Mouse (Mus musculus): Measurements from ENCODE around the gene Cdk5. TPM values are rescaled to one million over a fixed set of nuclear protein-coding genes. Genes with fewer than 3 reads are reported as not detected.

The Cdk5 gene
- polyA plus RNA-seq, 1 experiment from 2014 or later, result 8.8 TPM

GRCm38 (mm10) chr5:24394165-24394894 lies 29.0 kb downstream of the Cdk5 start:
- Histone ChIP-seq H3K27ac (ENCODE audit: low read length) (peak overlapping the region; percentile 84), H3K27me3 (ENCODE audit: control insufficient read depth, insufficient read depth, low read depth, low read length) (no peaks in the 10 kb centered on the region), H3K4me3 (ENCODE audit: low read depth, low read length) (peak overlapping the region; percentile 75), H3K4me1 (ENCODE audit: control insufficient read depth, low read depth, low read length) (peaks cover 15% of the 10 kb centered on the region), H3K9ac (ENCODE audit: low read depth, low read length) (peak overlapping the region; percentile 67), H3K4me2 (ENCODE audit: low read depth, low read length) (peak overlapping the region; percentile 87), H3K9me3 (replicated peaks; ENCODE audit: control insufficient read depth, low read length) (no peaks in the 10 kb centered on the region), H3K36me3 (ENCODE audit: control insufficient read depth, insufficient read depth) (no peaks in the 10 kb centered on the region)
- ATAC-seq (ENCODE audit: low read depth), result peak; percentile 96
- under 1% methylated on average over 36 of the region's 36 CpGs for WGBS (ENCODE audit: insufficient replicate concordance)

DNA sequence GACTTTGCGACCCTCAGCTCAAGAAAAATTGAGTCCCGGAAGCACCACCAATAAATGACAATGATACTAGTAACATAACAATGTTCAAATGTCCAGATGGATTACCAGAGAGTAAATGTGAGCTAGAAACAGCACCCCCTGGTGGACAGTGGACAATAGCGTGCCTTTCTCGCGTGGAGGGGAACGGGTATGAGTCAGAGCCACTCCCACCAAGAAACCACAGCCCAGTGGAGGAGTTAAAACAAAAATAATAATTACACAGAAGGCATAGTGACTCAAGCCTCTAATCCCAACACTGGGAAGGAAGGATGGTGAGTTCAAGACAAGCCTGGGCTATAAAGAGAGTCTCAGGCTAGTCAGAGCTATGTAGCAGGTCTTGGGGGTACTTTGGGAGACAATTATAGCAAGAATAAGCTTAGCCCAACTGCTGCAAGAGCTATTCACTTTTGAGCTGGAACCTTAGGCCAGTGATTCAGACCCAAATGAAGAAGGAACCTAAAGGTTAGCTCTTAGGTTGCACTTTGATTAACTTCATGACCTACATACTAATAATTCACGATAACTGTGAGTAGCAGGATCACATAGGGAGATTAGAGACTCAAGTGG lies 29.8 kb downstream of the Cdk5 start, which contains the start of gene Abcb8:
Gene Abcb8 (plus strand): TSS at position 272 of the 606 bp plus-strand sequence.
- H3K9me3 ChIP-seq (replicated peaks; ENCODE audit: control insufficient read depth, low read length), result no peaks in the 10 kb centered on the region
- H3K4me2 ChIP-seq (ENCODE audit: low read depth, low read length), result peak within 1 kb of the TSS; percentile 87
- no peaks in the 10 kb centered on the region; the same call in 1 of the 2 replicates for H3K27me3 ChIP-seq (ENCODE audit: control insufficient read depth, insufficient read depth, low read depth, low read length)
- peaks cover 16% of the 10 kb centered on the region for H3K4me1 ChIP-seq (ENCODE audit: control insufficient read depth, low read depth, low read length)
- H3K9ac ChIP-seq (ENCODE audit: low read depth, low read length), result peak within 1 kb of the TSS; percentile 67
- peak within 1 kb of the TSS; percentile 84 for H3K27ac ChIP-seq (ENCODE audit: low read length)
- peak within 1 kb of the TSS; percentile 75 for H3K4me3 ChIP-seq (ENCODE audit: low read depth, low read length)
- H3K36me3 ChIP-seq (ENCODE audit: control insufficient read depth, insufficient read depth), result no peaks in the 10 kb centered on the region
- 8% methylated on average over 7 of the region's 7 CpGs for WGBS (ENCODE audit: insufficient replicate concordance)
- no peak for ATAC-seq (ENCODE audit: low read depth)

GRCm38 (mm10) chr5:24392724-24393123 lies 30.6 kb downstream of the Cdk5 start:
- Histone ChIP-seq H3K4me1 (ENCODE audit: control insufficient read depth, low read depth, low read length) (peaks cover 19% of the 10 kb centered on the region), H3K27ac (ENCODE audit: low read length) (no peak overlapping the region), H3K36me3 (ENCODE audit: control insufficient read depth, insufficient read depth) (no peaks in the 10 kb centered on the region), H3K27me3 (ENCODE audit: control insufficient read depth, insufficient read depth, low read depth, low read length) (peaks cover 8% of the 10 kb centered on the region), H3K4me3 (ENCODE audit: low read depth, low read length) (no peak overlapping the region), H3K9me3 (replicated peaks; ENCODE audit: control insufficient read depth, low read length) (no peaks in the 10 kb centered on the region), H3K4me2 (ENCODE audit: low read depth, low read length) (no peak overlapping the region), H3K9ac (ENCODE audit: low read depth, low read length) (no peak overlapping the region)
- ATAC-seq (ENCODE audit: low read depth), result no peak
- WGBS (ENCODE audit: insufficient replicate concordance), result 62% methylated on average over 7 of the region's 7 CpGs

DNA sequence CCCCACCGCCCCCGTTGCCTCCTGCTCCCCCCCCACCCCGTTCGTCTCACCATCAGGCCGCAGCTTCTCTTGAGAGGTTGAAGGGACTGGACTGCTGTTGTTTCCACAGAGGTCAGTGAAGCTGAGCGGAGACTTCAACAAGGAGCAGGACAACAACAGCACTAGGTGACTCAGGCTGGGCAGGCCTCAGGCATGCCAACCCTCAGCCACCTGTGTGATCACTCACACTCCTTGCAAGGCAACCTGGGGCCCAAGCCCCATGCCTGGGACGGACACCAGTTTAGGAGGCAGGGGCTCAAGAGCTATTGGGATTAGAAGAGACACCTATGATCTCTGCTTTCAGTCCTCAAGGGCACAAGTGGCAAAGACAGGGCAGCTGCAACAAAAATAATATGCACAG lies 31.5 kb downstream of the Cdk5 start, which contains the start of gene Atg9b:
Gene Atg9b (minus strand): TSS at position 280 of the 400 bp plus-strand sequence.
- H3K36me3 ChIP-seq (ENCODE audit: control insufficient read depth, insufficient read depth), result no peaks in the 10 kb centered on the region
- no peak within 1 kb of the TSS for H3K27ac ChIP-seq (ENCODE audit: low read length)
- H3K4me1 ChIP-seq (ENCODE audit: control insufficient read depth, low read depth, low read length), result peaks cover 23% of the 10 kb centered on the region
- no peak for ATAC-seq (ENCODE audit: low read depth)
- no peak within 1 kb of the TSS for H3K9ac ChIP-seq (ENCODE audit: low read depth, low read length)
- no peaks in the 10 kb centered on the region for H3K9me3 ChIP-seq (replicated peaks; ENCODE audit: control insufficient read depth, low read length)
- H3K4me2 ChIP-seq (ENCODE audit: low read depth, low read length), result no peak within 1 kb of the TSS
- peaks cover 16% of the 10 kb centered on the region for H3K27me3 ChIP-seq (ENCODE audit: control insufficient read depth, insufficient read depth, low read depth, low read length)
- 79% methylated on average over 7 of the region's 7 CpGs for WGBS (ENCODE audit: insufficient replicate concordance)
- H3K4me3 ChIP-seq (ENCODE audit: low read depth, low read length), result no peak within 1 kb of the TSS

DNA sequence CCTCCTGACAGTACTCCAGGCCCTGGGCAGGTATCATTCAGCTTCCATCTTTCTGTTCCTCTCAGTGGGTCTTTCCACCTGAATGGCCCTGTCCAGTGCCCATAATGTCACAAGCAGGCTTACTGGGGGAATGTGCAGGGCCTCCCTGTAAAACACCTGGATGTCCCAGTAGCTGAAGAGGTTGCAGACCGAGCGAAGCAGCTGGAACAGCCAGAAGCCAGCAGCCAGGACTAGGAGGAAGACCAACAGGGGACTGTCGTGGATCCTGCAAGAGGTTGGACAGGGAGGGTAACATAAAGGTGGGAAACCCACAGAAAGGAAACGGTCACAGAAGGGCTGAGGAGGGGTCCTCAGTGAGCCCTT lies 33.7 kb downstream of the Cdk5 start:
- H3K9me3 ChIP-seq (replicated peaks; ENCODE audit: control insufficient read depth, low read length), result no peaks in the 10 kb centered on the region
- H3K27ac ChIP-seq (ENCODE audit: low read length), result no peak overlapping the region
- peaks cover 25% of the 10 kb centered on the region for H3K27me3 ChIP-seq (ENCODE audit: control insufficient read depth, insufficient read depth, low read depth, low read length)
- H3K4me1 ChIP-seq (ENCODE audit: control insufficient read depth, low read depth, low read length), result peaks cover 20% of the 10 kb centered on the region
- no peak for ATAC-seq (ENCODE audit: low read depth)
- H3K4me3 ChIP-seq (ENCODE audit: low read depth, low read length), result no peak overlapping the region
- H3K4me2 ChIP-seq (ENCODE audit: low read depth, low read length), result no peak overlapping the region
- no peaks in the 10 kb centered on the region for H3K36me3 ChIP-seq (ENCODE audit: control insufficient read depth, insufficient read depth)
- no peak overlapping the region for H3K9ac ChIP-seq (ENCODE audit: low read depth, low read length)
- WGBS (ENCODE audit: insufficient replicate concordance), result 63% methylated on average over 4 of the region's 4 CpGs

DNA sequence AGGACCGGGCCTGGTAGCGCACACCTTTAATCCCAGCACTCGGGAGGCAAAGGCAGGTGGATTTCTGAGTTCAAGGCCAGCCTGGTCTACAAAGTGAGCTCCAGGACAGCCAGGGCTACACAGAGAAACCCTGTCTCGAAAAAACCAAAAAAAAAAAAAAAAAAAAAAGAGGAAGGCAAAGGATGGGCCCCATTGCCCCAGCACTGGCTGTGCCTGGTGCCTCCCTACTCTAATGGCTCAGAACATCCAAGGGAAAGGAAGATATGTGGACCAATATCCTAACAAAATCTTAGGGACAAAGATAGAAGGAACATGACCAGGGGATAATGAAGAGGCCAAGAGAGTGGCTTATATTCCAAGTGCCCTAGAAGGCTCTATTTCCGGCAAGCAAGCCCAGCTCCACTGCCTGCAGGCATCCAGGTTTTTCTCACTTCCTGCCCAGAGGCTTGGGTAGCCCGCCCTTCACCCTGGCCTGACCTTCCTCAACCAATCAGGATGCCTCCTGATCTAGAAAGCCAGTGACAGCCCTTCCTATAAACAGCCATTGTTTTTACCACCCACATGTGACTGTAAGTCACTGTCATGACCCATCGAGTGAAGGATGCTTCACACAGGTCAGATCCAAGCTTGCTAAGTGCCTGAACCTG lies 34.2 kb downstream of the Cdk5 start:
- no peaks in the 10 kb centered on the region for H3K36me3 ChIP-seq (ENCODE audit: control insufficient read depth, insufficient read depth)
- no peak overlapping the region for H3K4me2 ChIP-seq (ENCODE audit: low read depth, low read length)
- no peak overlapping the region for H3K4me3 ChIP-seq (ENCODE audit: low read depth, low read length)
- H3K27ac ChIP-seq (ENCODE audit: low read length), result no peak overlapping the region
- H3K9ac ChIP-seq (ENCODE audit: low read depth, low read length), result no peak overlapping the region
- H3K4me1 ChIP-seq (ENCODE audit: control insufficient read depth, low read depth, low read length), result peaks cover 22% of the 10 kb centered on the region
- 44% methylated on average over 6 of the region's 7 CpGs for WGBS (ENCODE audit: insufficient replicate concordance)
- H3K27me3 ChIP-seq (ENCODE audit: control insufficient read depth, insufficient read depth, low read depth, low read length), result peaks cover 25% of the 10 kb centered on the region
- ATAC-seq (ENCODE audit: low read depth), result no peak
- no peaks in the 10 kb centered on the region for H3K9me3 ChIP-seq (replicated peaks; ENCODE audit: control insufficient read depth, low read length)

- H3K4me2 ChIP-seq (ENCODE audit: low read depth, low read length), result peak overlapping the region; percentile 76
- peaks cover 22% of the 10 kb centered on the region for H3K4me1 ChIP-seq (ENCODE audit: control insufficient read depth, low read depth, low read length)
- no peak for ATAC-seq (ENCODE audit: low read depth)
- H3K4me3 ChIP-seq (ENCODE audit: low read depth, low read length), result peak overlapping the region; percentile 41
- H3K36me3 ChIP-seq (ENCODE audit: control insufficient read depth, insufficient read depth), result no peaks in the 10 kb centered on the region
- WGBS (ENCODE audit: insufficient replicate concordance), result 22% methylated on average over 26 of the region's 26 CpGs
- H3K27ac ChIP-seq (ENCODE audit: low read length), result no peak overlapping the region
- peaks cover 25% of the 10 kb centered on the region for H3K27me3 ChIP-seq (ENCODE audit: control insufficient read depth, insufficient read depth, low read depth, low read length)
- peak overlapping the region; percentile 54 for H3K9ac ChIP-seq (ENCODE audit: low read depth, low read length)
- H3K9me3 ChIP-seq (replicated peaks; ENCODE audit: control insufficient read depth, low read length), result no peaks in the 10 kb centered on the region
These were observed 34.9 kb downstream of the Cdk5 start for GRCm38 (mm10) chr5:24388246-24388915.

DNA sequence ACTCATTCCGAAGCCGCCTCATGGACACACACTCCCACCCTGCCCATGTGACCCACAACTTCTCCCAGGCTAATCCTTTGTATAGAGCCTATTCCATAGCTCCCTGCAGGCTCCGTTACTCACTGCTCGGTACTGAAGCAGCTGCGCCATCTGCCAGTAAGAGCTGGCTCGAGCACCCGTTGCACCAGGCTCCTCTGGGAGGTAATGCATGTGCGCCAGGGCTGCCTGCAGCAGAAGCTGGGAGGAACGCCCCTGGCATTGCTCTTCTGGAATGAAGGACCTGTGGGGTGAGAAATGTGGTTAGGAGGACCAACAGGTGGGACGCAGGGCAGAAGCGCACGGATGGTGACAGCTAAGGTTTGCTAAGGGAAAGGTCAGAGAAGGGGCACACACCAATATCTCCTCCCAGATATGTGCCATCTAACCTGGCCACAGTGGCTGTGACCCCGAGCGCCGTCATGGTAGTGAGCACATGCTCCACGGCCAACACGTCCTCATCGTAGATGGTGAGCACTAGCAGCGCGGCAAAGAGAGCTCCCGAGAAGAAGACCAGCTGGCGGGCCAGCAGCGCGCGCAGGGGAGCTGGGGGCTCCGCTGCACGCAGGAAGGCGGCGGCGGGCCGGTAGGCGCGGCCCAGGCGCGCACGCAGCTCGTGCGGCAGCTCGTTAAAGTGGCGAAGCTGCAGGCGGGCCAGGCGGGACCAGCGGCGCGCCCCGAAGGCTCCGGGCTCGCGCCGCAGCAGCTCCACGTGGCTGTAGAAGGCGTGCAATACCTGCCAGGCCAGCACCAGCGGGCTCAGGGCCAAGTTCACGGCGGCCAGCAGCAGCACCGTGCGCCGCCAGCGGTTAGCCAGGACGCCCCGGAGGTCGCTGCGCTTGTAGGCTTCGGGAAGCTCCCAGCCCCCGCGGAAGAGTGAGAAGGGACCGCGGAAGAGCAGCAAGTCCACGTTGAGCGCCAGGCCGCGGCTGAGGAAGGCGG lies 35.8 kb downstream of the Cdk5 start:
- Histone ChIP-seq H3K4me3 (ENCODE audit: low read depth, low read length) (peak overlapping the region; percentile 41), H3K27ac (ENCODE audit: low read length) (no peak overlapping the region), H3K4me1 (ENCODE audit: control insufficient read depth, low read depth, low read length) (peaks cover 29% of the 10 kb centered on the region), H3K27me3 (ENCODE audit: control insufficient read depth, insufficient read depth, low read depth, low read length) (peaks cover 25% of the 10 kb centered on the region), H3K9me3 (replicated peaks; ENCODE audit: control insufficient read depth, low read length) (no peaks in the 10 kb centered on the region), H3K4me2 (ENCODE audit: low read depth, low read length) (peak overlapping the region; percentile 76), H3K36me3 (ENCODE audit: control insufficient read depth, insufficient read depth) (no peaks in the 10 kb centered on the region), H3K9ac (ENCODE audit: low read depth, low read length) (peak overlapping the region; percentile 54)
- peak; percentile 28 for ATAC-seq (ENCODE audit: low read depth)
- 1% methylated on average over 73 of the region's 73 CpGs for WGBS (ENCODE audit: insufficient replicate concordance)
